Mouse (Mus musculus): ENCODE measurements around the gene Fam192a. TPM values are rescaled to one million over a fixed set of nuclear protein-coding genes. Genes with fewer than 3 reads are reported as not detected.

Fam192a gene
- polyA plus RNA-seq, 1 experiment from 2014 or later = 96.2 TPM

GRCm38 (mm10) chr8:94607064-94607463 lies 5.3 kb upstream of the Fam192a start:
- DNase-seq (ENCODE audit: low spot score) = no peak
- Histone ChIP-seq H3K27me3 (replicated peaks; ENCODE audit: control insufficient read depth, insufficient read depth, low read length) (no peaks in the 10 kb centered on the region), H3K4me2 (ENCODE audit: low read length) (no peak overlapping the region), H3K9ac (ENCODE audit: low read length) (no peak overlapping the region), H3K4me3 (ENCODE audit: low read depth, low read length) (no peak overlapping the region), H3K9me3 (replicated peaks; ENCODE audit: control insufficient read depth, low read length) (no peaks in the 10 kb centered on the region), H3K36me3 (ENCODE audit: control insufficient read depth, insufficient read depth, low read length) (no peaks in the 10 kb centered on the region), H3K4me1 (ENCODE audit: control insufficient read depth, insufficient read depth, low read length) (peaks cover 11% of the 10 kb centered on the region), H3K27ac (ENCODE audit: low read depth, low read length) (no peak overlapping the region)
- 94% methylated on average over 5 of the region's 5 CpGs for WGBS
- ATAC-seq = no peak

- WGBS = 78% methylated on average over 2 of the region's 2 CpGs
- Histone ChIP-seq H3K4me1 (ENCODE audit: control insufficient read depth, insufficient read depth, low read length) (peaks cover 24% of the 10 kb centered on the region), H3K4me2 (ENCODE audit: low read length) (peak overlapping the region; percentile 93; the same call in 1 of the 2 replicates), H3K36me3 (ENCODE audit: control insufficient read depth, insufficient read depth, low read length) (no peaks in the 10 kb centered on the region), H3K9me3 (replicated peaks; ENCODE audit: control insufficient read depth, low read length) (no peaks in the 10 kb centered on the region), H3K27me3 (replicated peaks; ENCODE audit: control insufficient read depth, insufficient read depth, low read length) (no peaks in the 10 kb centered on the region), H3K9ac (ENCODE audit: low read length) (no peak overlapping the region), H3K27ac (ENCODE audit: low read depth, low read length) (no peak overlapping the region), H3K4me3 (ENCODE audit: low read depth, low read length) (no peak overlapping the region)
- DNase-seq (ENCODE audit: low spot score) = no peak
- ATAC-seq = no peak
These were observed 2.2 kb upstream of the Fam192a start for GRCm38 (mm10) chr8:94604030-94604429.

- ATAC-seq (0 out of 2 replicates have a peak, but pooled peaks have one; percentile 0), DNase-seq (ENCODE audit: low spot score) (peak; percentile 24)
- peaks cover 24% of the 10 kb centered on the region for H3K4me1 ChIP-seq (ENCODE audit: control insufficient read depth, insufficient read depth, low read length)
- no peaks in the 10 kb centered on the region for H3K27me3 ChIP-seq (replicated peaks; ENCODE audit: control insufficient read depth, insufficient read depth, low read length)
- H3K4me2 ChIP-seq (ENCODE audit: low read length) = peak overlapping the region; percentile 93
- peak overlapping the region; percentile 91 for H3K9ac ChIP-seq (ENCODE audit: low read length)
- H3K36me3 ChIP-seq (ENCODE audit: control insufficient read depth, insufficient read depth, low read length) = no peaks in the 10 kb centered on the region
- H3K27ac ChIP-seq (ENCODE audit: low read depth, low read length) = peak overlapping the region; percentile 86; the same call in 1 of the 2 replicates
- H3K4me3 ChIP-seq (ENCODE audit: low read depth, low read length) = peak overlapping the region; percentile 99
- H3K9me3 ChIP-seq (replicated peaks; ENCODE audit: control insufficient read depth, low read length) = no peaks in the 10 kb centered on the region
- under 1% methylated on average over 31 of the region's 31 CpGs for WGBS
These were observed 804 bp upstream of the Fam192a start for GRCm38 (mm10) chr8:94602471-94603131.

GRCm38 (mm10) chr8:94601034-94601606 lies 677 bp downstream of the Fam192a start:
- DNase-seq (ENCODE audit: low spot score) (peak; percentile 9), ATAC-seq (peak; percentile 49)

GRCm38 (mm10) chr8:94600478-94600877 lies 1.3 kb downstream of the Fam192a start:
- DNase-seq (ENCODE audit: low spot score) = no peak
- no peak for ATAC-seq
- 24% methylated on average over 5 of the region's 5 CpGs for WGBS
- H3K9ac ChIP-seq (ENCODE audit: low read length) = peak overlapping the region; percentile 78
- H3K27me3 ChIP-seq (replicated peaks; ENCODE audit: control insufficient read depth, insufficient read depth, low read length) = no peaks in the 10 kb centered on the region
- peak overlapping the region; percentile 95 for H3K4me2 ChIP-seq (ENCODE audit: low read length)
- no peaks in the 10 kb centered on the region for H3K9me3 ChIP-seq (replicated peaks; ENCODE audit: control insufficient read depth, low read length)
- H3K4me3 ChIP-seq (ENCODE audit: low read depth, low read length) = peak overlapping the region; percentile 99
- H3K4me1 ChIP-seq (ENCODE audit: control insufficient read depth, insufficient read depth, low read length) = peaks cover 24% of the 10 kb centered on the region
- H3K36me3 ChIP-seq (ENCODE audit: control insufficient read depth, insufficient read depth, low read length) = peaks cover 5% of the 10 kb centered on the region; the same call in 1 of the 2 replicates
- no peak overlapping the region for H3K27ac ChIP-seq (ENCODE audit: low read depth, low read length)

More at GRCm38 (mm10) chr8:94601034-94601606, 677 bp downstream of the Fam192a start:
- Histone ChIP-seq H3K9me3 (replicated peaks; ENCODE audit: control insufficient read depth, low read length) (no peaks in the 10 kb centered on the region), H3K27ac (ENCODE audit: low read depth, low read length) (peak overlapping the region; percentile 77), H3K4me3 (ENCODE audit: low read depth, low read length) (peak overlapping the region; percentile 99), H3K4me2 (ENCODE audit: low read length) (peak overlapping the region; percentile 95), H3K4me1 (ENCODE audit: control insufficient read depth, insufficient read depth, low read length) (peaks cover 24% of the 10 kb centered on the region), H3K9ac (ENCODE audit: low read length) (peak overlapping the region; percentile 78), H3K36me3 (ENCODE audit: control insufficient read depth, insufficient read depth, low read length) (0 out of 2 replicates have a peak, but pooled peaks cover 2% of the 10 kb centered on the region), H3K27me3 (replicated peaks; ENCODE audit: control insufficient read depth, insufficient read depth, low read length) (no peaks in the 10 kb centered on the region)
- under 1% methylated on average over 51 of the region's 51 CpGs for WGBS

- no peaks in the 10 kb centered on the region for H3K4me1 ChIP-seq (ENCODE audit: control insufficient read depth, insufficient read depth, low read length)
- DNase-seq (ENCODE audit: low spot score) (peak; percentile 51), ATAC-seq (peak; percentile 42; the same call in 1 of the 2 replicates)
- H3K36me3 ChIP-seq (ENCODE audit: control insufficient read depth, insufficient read depth, low read length) = peaks cover 11% of the 10 kb centered on the region
- H3K9ac ChIP-seq (ENCODE audit: low read length) = no peak overlapping the region
- 71% methylated on average over 1 of the region's 1 CpGs for WGBS
- H3K27me3 ChIP-seq (replicated peaks; ENCODE audit: control insufficient read depth, insufficient read depth, low read length) = no peaks in the 10 kb centered on the region
- no peak overlapping the region for H3K27ac ChIP-seq (ENCODE audit: low read depth, low read length)
- H3K4me2 ChIP-seq (ENCODE audit: low read length) = no peak overlapping the region
- no peak overlapping the region for H3K4me3 ChIP-seq (ENCODE audit: low read depth, low read length)
- no peaks in the 10 kb centered on the region for H3K9me3 ChIP-seq (replicated peaks; ENCODE audit: control insufficient read depth, low read length)
These were observed 7.6 kb downstream of the Fam192a start for GRCm38 (mm10) chr8:94594211-94594610.

GRCm38 (mm10) chr8:94591691-94592090 lies 10.1 kb downstream of the Fam192a start:
- WGBS = 81% methylated on average over 4 of the region's 4 CpGs
- Histone ChIP-seq H3K36me3 (ENCODE audit: control insufficient read depth, insufficient read depth, low read length) (peaks cover 33% of the 10 kb centered on the region), H3K9ac (ENCODE audit: low read length) (no peak overlapping the region), H3K4me1 (ENCODE audit: control insufficient read depth, insufficient read depth, low read length) (no peaks in the 10 kb centered on the region), H3K27me3 (replicated peaks; ENCODE audit: control insufficient read depth, insufficient read depth, low read length) (no peaks in the 10 kb centered on the region), H3K4me2 (ENCODE audit: low read length) (no peak overlapping the region), H3K27ac (ENCODE audit: low read depth, low read length) (no peak overlapping the region), H3K4me3 (ENCODE audit: low read depth, low read length) (no peak overlapping the region), H3K9me3 (replicated peaks; ENCODE audit: control insufficient read depth, low read length) (no peaks in the 10 kb centered on the region)
- ATAC-seq (no peak), DNase-seq (ENCODE audit: low spot score) (no peak)

GRCm38 (mm10) chr8:94584238-94584817 lies 17.5 kb downstream of the Fam192a start:
- no peaks in the 10 kb centered on the region for H3K9me3 ChIP-seq (replicated peaks; ENCODE audit: control insufficient read depth, low read length)
- 42% methylated on average over 4 of the region's 4 CpGs for WGBS
- ATAC-seq = peak; percentile 86
- no peak overlapping the region for H3K4me3 ChIP-seq (ENCODE audit: low read depth, low read length)
- H3K9ac ChIP-seq (ENCODE audit: low read length) = no peak overlapping the region
- DNase-seq (ENCODE audit: low spot score) = peak; percentile 87
- H3K36me3 ChIP-seq (ENCODE audit: control insufficient read depth, insufficient read depth, low read length) = peaks cover 91% of the 10 kb centered on the region
- no peaks in the 10 kb centered on the region for H3K27me3 ChIP-seq (replicated peaks; ENCODE audit: control insufficient read depth, insufficient read depth, low read length)
- H3K4me1 ChIP-seq (ENCODE audit: control insufficient read depth, insufficient read depth, low read length) = no peaks in the 10 kb centered on the region
- H3K27ac ChIP-seq (ENCODE audit: low read depth, low read length) = no peak overlapping the region
- no peak overlapping the region for H3K4me2 ChIP-seq (ENCODE audit: low read length)

- no peaks in the 10 kb centered on the region for H3K4me1 ChIP-seq (ENCODE audit: control insufficient read depth, insufficient read depth, low read length)
- WGBS = 89% methylated on average over 6 of the region's 6 CpGs
- no peaks in the 10 kb centered on the region for H3K9me3 ChIP-seq (replicated peaks; ENCODE audit: control insufficient read depth, low read length)
- H3K4me3 ChIP-seq (ENCODE audit: low read depth, low read length) = no peak overlapping the region
- H3K27ac ChIP-seq (ENCODE audit: low read depth, low read length) = 0 out of 2 replicates have a peak overlapping the region, but pooled peaks have one; percentile 33
- no peaks in the 10 kb centered on the region for H3K27me3 ChIP-seq (replicated peaks; ENCODE audit: control insufficient read depth, insufficient read depth, low read length)
- H3K9ac ChIP-seq (ENCODE audit: low read length) = no peak overlapping the region
- ATAC-seq = no peak
- H3K4me2 ChIP-seq (ENCODE audit: low read length) = no peak overlapping the region
- no peak for DNase-seq (ENCODE audit: low spot score)
- peaks cover 91% of the 10 kb centered on the region for H3K36me3 ChIP-seq (ENCODE audit: control insufficient read depth, insufficient read depth, low read length)
These were observed 19.2 kb downstream of the Fam192a start for GRCm38 (mm10) chr8:94582569-94582968.
